Mouse (Mus musculus) ES-E14 (cell line): ENCODE results near the gene Rhoj. TPM values are rescaled to one million over a fixed set of nuclear protein-coding genes. Genes with fewer than 3 reads are reported as not detected.

ENCODE experiments used
- DNase-seq: peaks from one replicate; pipeline ENCODE4 v3.0.0-alpha.2; 2013; ENCODE audit warnings: low read depth, low spot score
- H3K27ac ChIP-seq: 2 replicates; pipeline ENCODE4 v1.5.1; 2012; ENCODE audit warnings: low read depth, mild to moderate bottlenecking, low read length, moderate library complexity, mixed read lengths; ENCODE audit not compliant: poor library complexity, insufficient read depth, severe bottlenecking
- H3K36me3 ChIP-seq: 2 replicates; pipeline ENCODE4 v1.6.1; 2012; ENCODE audit warnings: mild to moderate bottlenecking, low read length, moderate library complexity, mixed read lengths; ENCODE audit not compliant: control insufficient read depth, poor library complexity, insufficient read depth, severe bottlenecking
- H3K4me1 ChIP-seq, 2 experiments: fragments of 150-350 bp in 1 of 2; sonication (generic) in 1 of 2; 2 replicates each; pipeline ENCODE4 v1.6.1; 2012; ENCODE audit warnings: low read length in 2 of 2, mild to moderate bottlenecking in 1 of 2, mixed read lengths in 1 of 2; ENCODE audit not compliant: control insufficient read depth in 2 of 2, insufficient read depth in 2 of 2, poor library complexity in 1 of 2
- H3K4me3 ChIP-seq, 2 experiments: fragments of 150-350 bp in 1 of 2; sonication (generic) in 1 of 2; 2 replicates each; pipeline ENCODE4 v1.5.1; 2012; ENCODE audit warnings: low read length in 2 of 2, low read depth in 1 of 2, mild to moderate bottlenecking in 1 of 2, mixed read lengths in 1 of 2; ENCODE audit not compliant: insufficient read depth in 1 of 2, poor library complexity in 1 of 2, severe bottlenecking in 1 of 2
- H3K9ac ChIP-seq: 2 replicates; pipeline ENCODE4 v1.6.1; 2012; ENCODE audit warnings: low read depth, mild to moderate bottlenecking, low read length, mixed read lengths; ENCODE audit not compliant: poor library complexity, insufficient read depth, severe bottlenecking
- H3K9me3 ChIP-seq: fragments of 150-350 bp; sonication (generic); 2 replicates; pipeline ENCODE4 v1.6.1; 2012; ENCODE audit warnings: low read depth, mild to moderate bottlenecking, low read length; ENCODE audit not compliant: control insufficient read depth, insufficient read depth
- CHD2 ChIP-seq: IDR thresholded peaks from 2 replicates; pipeline ENCODE4 v1.6.1; 2014; ENCODE audit warnings: mild to moderate bottlenecking, low read depth, low read length, inconsistent platforms
- HCFC1 ChIP-seq: IDR thresholded peaks from 2 replicates; pipeline ENCODE4 v1.6.1; 2012; ENCODE audit warnings: low read length, inconsistent platforms, borderline replicate concordance; ENCODE audit not compliant: insufficient read depth
- MAFK ChIP-seq: IDR thresholded peaks from 2 replicates; pipeline ENCODE4 v1.6.1; 2014; ENCODE audit warnings: mild to moderate bottlenecking, low read depth, low read length, inconsistent platforms; ENCODE audit not compliant: insufficient read depth
- ZC3H11A ChIP-seq: IDR thresholded peaks from 2 replicates; pipeline ENCODE4 v1.6.1; 2012; ENCODE audit warnings: low read depth, mild to moderate bottlenecking, inconsistent platforms, low read length, borderline replicate concordance
- ZNF384 ChIP-seq: IDR thresholded peaks from 2 replicates; pipeline ENCODE4 v1.6.1; 2012; ENCODE audit warnings: low read depth, low read length, inconsistent platforms
- in situ Hi-C, 2 experiments: fragments of 600-800 bp; cut with MboI; formaldehyde crosslinking; loops; one replicate each; pipeline ENCODE4 v1.15.1; 2025; ENCODE audit warnings: low sequenced_read_pairs in 2 of 2, inconsistent platforms in 1 of 2; ENCODE audit not compliant: unreplicated experiment in 2 of 2
- total RNA-seq: library from RNA; depleted of rRNA; stranded (reverse); fragments of 300-350 nt; gene quantifications from 2 replicates; pipeline ENCODE4 v1.2.3, GENCODE M21; 2012

Gene Rhoj
- total RNA-seq, 1 experiment: 0.80 TPM

- H3K4me3 ChIP-seq: no peak overlapping the region
- in situ Hi-C loops: no loop called here
- TF ChIP-seq ZC3H11A: no peak
- TF ChIP-seq MAFK: no peak
- TF ChIP-seq HCFC1: no peak
- no peak for TF ChIP-seq ZNF384
- TF ChIP-seq CHD2: no peak
- peak; percentile 19 for DNase-seq
- no peak overlapping the region for H3K27ac ChIP-seq
- no peaks in the 10 kb centered on the region for H3K36me3 ChIP-seq
- no peaks in the 10 kb centered on the region for H3K4me1 ChIP-seq
- H3K9ac ChIP-seq: no peak overlapping the region
- H3K9me3 ChIP-seq: no peaks in the 10 kb centered on the region
These were observed 42.6 kb downstream of the Rhoj start for GRCm38 (mm10) chr12:75350750-75351149.

GRCm38 (mm10) chr12:75351846-75352245 is 43.7 kb downstream of the Rhoj start:
- Histone ChIP-seq H3K9me3 (no peaks in the 10 kb centered on the region), H3K4me1 (no peaks in the 10 kb centered on the region), H3K36me3 (no peaks in the 10 kb centered on the region), H3K4me3 (no peak overlapping the region), H3K27ac (no peak overlapping the region), H3K9ac (no peak overlapping the region)
- in situ Hi-C loops: no loop called here
- no peak for TF ChIP-seq ZNF384
- TF ChIP-seq MAFK: no peak
- no peak for TF ChIP-seq ZC3H11A
- no peak for TF ChIP-seq HCFC1
- no peak for TF ChIP-seq CHD2
- DNase-seq: no peak

- no peak for DNase-seq
- in situ Hi-C loops: no loop called here
- H3K9me3 ChIP-seq: no peaks in the 10 kb centered on the region
- TF ChIP-seq ZNF384 (no peak), ZC3H11A (no peak), HCFC1 (no peak), CHD2 (no peak), MAFK (no peak)
- H3K4me3 ChIP-seq: no peak overlapping the region
- H3K36me3 ChIP-seq: no peaks in the 10 kb centered on the region
- H3K4me1 ChIP-seq: no peaks in the 10 kb centered on the region
- no peak overlapping the region for H3K9ac ChIP-seq
- no peak overlapping the region for H3K27ac ChIP-seq
These were observed 44.3 kb downstream of the Rhoj start for GRCm38 (mm10) chr12:75352410-75352809.

GRCm38 (mm10) chr12:75354354-75354753 is 46.2 kb downstream of the Rhoj start:
- no peaks in the 10 kb centered on the region for H3K36me3 ChIP-seq
- H3K9me3 ChIP-seq: no peaks in the 10 kb centered on the region
- in situ Hi-C loops: no loop called here
- no peak for DNase-seq
- no peak overlapping the region for H3K9ac ChIP-seq
- no peak overlapping the region for H3K27ac ChIP-seq
- H3K4me1 ChIP-seq: no peaks in the 10 kb centered on the region
- no peak overlapping the region for H3K4me3 ChIP-seq
- TF ChIP-seq ZC3H11A (no peak), MAFK (no peak), CHD2 (no peak), ZNF384 (no peak)

GRCm38 (mm10) chr12:75357781-75358180 is 49.7 kb downstream of the Rhoj start:
- no peak for DNase-seq
- Histone ChIP-seq H3K27ac (no peak overlapping the region), H3K4me1 (no peaks in the 10 kb centered on the region), H3K9ac (no peak overlapping the region), H3K4me3 (no peak overlapping the region), H3K36me3 (no peaks in the 10 kb centered on the region), H3K9me3 (no peaks in the 10 kb centered on the region)
- in situ Hi-C loops: no loop called here
- no peak for TF ChIP-seq ZNF384
- no peak for TF ChIP-seq MAFK
- TF ChIP-seq HCFC1: no peak
- no peak for TF ChIP-seq ZC3H11A
- no peak for TF ChIP-seq CHD2
